Mouse (Mus musculus): ENCODE data around the gene Actr10. TPM values are rescaled to one million over a fixed set of nuclear protein-coding genes. Genes with fewer than 3 reads are reported as not detected.

Gene Actr10
- polyA plus RNA-seq, 1 experiment from 2014 or later, result 131 TPM

GRCm38 (mm10) chr12:70997225-70997624 lies 59.6 kb downstream of the Actr10 start:
- ATAC-seq (ENCODE audit: low read depth) (no peak), DNase-seq (no peak)
- Histone ChIP-seq H3K4me1 (replicated peaks) (peaks cover 10% of the 10 kb centered on the region), H3K9me3 (replicated peaks) (no peaks in the 10 kb centered on the region), H3K27ac (no peak overlapping the region), H3K4me3 (replicated peaks) (no peak overlapping the region), H3K36me3 (peaks cover 59% of the 10 kb centered on the region), H3K27me3 (no peaks in the 10 kb centered on the region), H3K4me2 (no peak overlapping the region), H3K9ac (no peak overlapping the region)
- WGBS (ENCODE audit: insufficient replicate concordance), result 83% methylated on average over 5 of the region's 5 CpGs

- Histone ChIP-seq H3K9me3 (replicated peaks) (no peaks in the 10 kb centered on the region), H3K4me2 (peak overlapping the region; percentile 18; the same call in 1 of the 2 replicates), H3K4me1 (replicated peaks) (peaks cover 10% of the 10 kb centered on the region), H3K27ac (peak overlapping the region; percentile 70), H3K4me3 (replicated peaks) (no peak overlapping the region), H3K36me3 (peaks cover 57% of the 10 kb centered on the region), H3K9ac (no peak overlapping the region), H3K27me3 (no peaks in the 10 kb centered on the region)
- no peak for DNase-seq
- peak; percentile 47 for ATAC-seq (ENCODE audit: low read depth)
- 20% methylated on average over 5 of the region's 5 CpGs for whole genome bisulfite sequencing (ENCODE audit: insufficient replicate concordance)
Measured at GRCm38 (mm10) chr12:70999423-70999903, 61.8 kb downstream of the Actr10 start.

GRCm38 (mm10) chr12:71000344-71000743 lies 62.7 kb downstream of the Actr10 start:
- H3K9me3 ChIP-seq (replicated peaks), result no peaks in the 10 kb centered on the region
- DNase-seq (no peak), ATAC-seq (ENCODE audit: low read depth) (no peak)
- H3K36me3 ChIP-seq, result peaks cover 58% of the 10 kb centered on the region
- H3K4me2 ChIP-seq, result no peak overlapping the region
- H3K27me3 ChIP-seq, result no peaks in the 10 kb centered on the region
- peaks cover 10% of the 10 kb centered on the region for H3K4me1 ChIP-seq (replicated peaks)
- peak overlapping the region; percentile 31; the same call in 1 of the 2 replicates for H3K27ac ChIP-seq
- 69% methylated on average over 1 of the region's 1 CpGs for WGBS (ENCODE audit: insufficient replicate concordance)
- H3K4me3 ChIP-seq (replicated peaks), result no peak overlapping the region
- no peak overlapping the region for H3K9ac ChIP-seq

GRCm38 (mm10) chr12:71001456-71001855 lies 63.8 kb downstream of the Actr10 start:
- Histone ChIP-seq H3K27me3 (no peaks in the 10 kb centered on the region), H3K4me3 (replicated peaks) (no peak overlapping the region), H3K36me3 (peaks cover 58% of the 10 kb centered on the region), H3K4me2 (no peak overlapping the region), H3K4me1 (replicated peaks) (peaks cover 10% of the 10 kb centered on the region), H3K27ac (no peak overlapping the region), H3K9ac (no peak overlapping the region), H3K9me3 (replicated peaks) (no peaks in the 10 kb centered on the region)
- no peak for DNase-seq
- no peak for ATAC-seq (ENCODE audit: low read depth)
- WGBS (ENCODE audit: insufficient replicate concordance), result 86% methylated on average over 6 of the region's 6 CpGs

GRCm38 (mm10) chr12:71003760-71004426 lies 66.2 kb downstream of the Actr10 start:
- Histone ChIP-seq H3K4me2 (no peak overlapping the region), H3K9me3 (replicated peaks) (no peaks in the 10 kb centered on the region), H3K4me1 (replicated peaks) (peaks cover 5% of the 10 kb centered on the region), H3K27me3 (no peaks in the 10 kb centered on the region), H3K9ac (no peak overlapping the region), H3K36me3 (peaks cover 66% of the 10 kb centered on the region), H3K4me3 (replicated peaks) (no peak overlapping the region), H3K27ac (no peak overlapping the region)
- no peak for ATAC-seq (ENCODE audit: low read depth)
- WGBS (ENCODE audit: insufficient replicate concordance), result 85% methylated on average over 5 of the region's 6 CpGs
- DNase-seq, result no peak

- Histone ChIP-seq H3K36me3 (peaks cover 75% of the 10 kb centered on the region), H3K4me3 (replicated peaks) (no peak overlapping the region), H3K4me2 (no peak overlapping the region), H3K9ac (no peak overlapping the region), H3K4me1 (replicated peaks) (no peaks in the 10 kb centered on the region), H3K9me3 (replicated peaks) (no peaks in the 10 kb centered on the region), H3K27me3 (no peaks in the 10 kb centered on the region), H3K27ac (no peak overlapping the region)
- DNase-seq (no peak), ATAC-seq (ENCODE audit: low read depth) (no peak)
- WGBS (ENCODE audit: insufficient replicate concordance), result 83% methylated on average over 6 of the region's 6 CpGs
Measured at GRCm38 (mm10) chr12:71006141-71006540, 68.5 kb downstream of the Actr10 start.

- H3K4me1 ChIP-seq (replicated peaks), result peaks cover 2% of the 10 kb centered on the region
- H3K9me3 ChIP-seq (replicated peaks), result no peaks in the 10 kb centered on the region
- 69% methylated on average over 7 of the region's 7 CpGs for WGBS (ENCODE audit: insufficient replicate concordance)
- H3K27me3 ChIP-seq, result no peaks in the 10 kb centered on the region
- DNase-seq, result no peak
- H3K4me2 ChIP-seq, result no peak overlapping the region
- H3K36me3 ChIP-seq, result peaks cover 74% of the 10 kb centered on the region
- no peak; the same call in 1 of the 2 replicates for ATAC-seq (ENCODE audit: low read depth)
- H3K4me3 ChIP-seq (replicated peaks), result no peak overlapping the region
- no peak overlapping the region for H3K9ac ChIP-seq
- no peak overlapping the region for H3K27ac ChIP-seq
Measured at GRCm38 (mm10) chr12:71006901-71007300, 69.2 kb downstream of the Actr10 start.

- Histone ChIP-seq H3K9ac (no peak overlapping the region), H3K36me3 (peaks cover 65% of the 10 kb centered on the region), H3K4me2 (no peak overlapping the region), H3K27ac (no peak overlapping the region), H3K4me3 (replicated peaks) (no peak overlapping the region), H3K27me3 (no peaks in the 10 kb centered on the region), H3K4me1 (replicated peaks) (peaks cover 22% of the 10 kb centered on the region), H3K9me3 (replicated peaks) (no peaks in the 10 kb centered on the region)
- WGBS (ENCODE audit: insufficient replicate concordance), result 63% methylated on average over 4 of the region's 4 CpGs
- ATAC-seq (ENCODE audit: low read depth), result no peak
- DNase-seq, result no peak
Measured at GRCm38 (mm10) chr12:71009769-71010168, 72.1 kb downstream of the Actr10 start.

Other genes starting within 250 kb of the Actr10 start
- gene Frmd6, start 112.3 kb upstream of the Actr10 start, polyA plus RNA-seq (2015; fragmentation: Nextera tagmentation; extraction: Ambion mirVana), result 3.0 and 4.7 TPM in 2 replicates
- gene Psma3, start 36.8 kb downstream of the Actr10 start, polyA plus RNA-seq (2015; fragmentation: Nextera tagmentation; extraction: Ambion mirVana), result 470 and 495 TPM in 2 replicates
- 24.1 and 27.4 TPM in 2 replicates for gene Arid4a, start 78.1 kb downstream of the Actr10 start, polyA plus RNA-seq (2015; fragmentation: Nextera tagmentation; extraction: Ambion mirVana)
- not detected in 2 replicates for gene Tomm20l, start 173.6 kb downstream of the Actr10 start, polyA plus RNA-seq (2015; fragmentation: Nextera tagmentation; extraction: Ambion mirVana)
- 65.8 and 74.5 TPM in 2 replicates for gene Timm9, start 198.8 kb downstream of the Actr10 start, polyA plus RNA-seq (2015; fragmentation: Nextera tagmentation; extraction: Ambion mirVana)
- 5.0 and 5.3 TPM in 2 replicates for gene 2700049A03Rik, start 199.0 kb downstream of the Actr10 start, polyA plus RNA-seq (2015; fragmentation: Nextera tagmentation; extraction: Ambion mirVana)

Measured in liver, embryonic 13.5 days (tissue).